Mouse (Mus musculus) left cerebral cortex, postnatal 25 days (tissue): ENCODE measurements around the gene Arhgef6. TPM values are rescaled to one million over a fixed set of nuclear protein-coding genes. Genes with fewer than 3 reads are reported as not detected.
A peak's percentile ranks its signal among the peaks of the same experiment; 100 is the strongest.

Experiments
- DNase-seq, 2 experiments: peaks; one replicate each; pipeline ENCODE4 v3.0.0; 2022; ENCODE audit warnings: low spot score in 2 of 2, mixed read lengths in 1 of 2
- intact Hi-C: fragments of 180-260 bp; cut with DNase I; formaldehyde crosslinking; loops from one replicate; pipeline ENCODE4 v1.15.1; 2025
- total RNA-seq, 2 experiments: library from RNA; stranded (reverse); gene quantifications; 2 replicates each; pipeline ENCODE4 v1.2.3; 2021

The Arhgef6 gene
- total RNA-seq, 2 experiments from 2014 or later: 8.1 to 13.0 TPM

GRCm38 (mm10) chrX:57306747-57307146 is 31.8 kb downstream of the Arhgef6 start:
- no peak for DNase-seq
- intact Hi-C loops: no loop called here

- peak in 1 of 2 experiments; percentile 4 for DNase-seq
- intact Hi-C loops: no loop called here
Measured at GRCm38 (mm10) chrX:57304784-57305287, 33.7 kb downstream of the Arhgef6 start.

- intact Hi-C loops: no loop called here
- no peak for DNase-seq
Measured at GRCm38 (mm10) chrX:57303188-57303878, 35.2 kb downstream of the Arhgef6 start.

GRCm38 (mm10) chrX:57298946-57299345 is 39.6 kb downstream of the Arhgef6 start:
- intact Hi-C loops: no loop called here
- no peak for DNase-seq

GRCm38 (mm10) chrX:57288458-57288857 is 50.1 kb downstream of the Arhgef6 start:
- DNase-seq: no peak
- intact Hi-C loops: no loop called here

GRCm38 (mm10) chrX:57286281-57286680 is 52.2 kb downstream of the Arhgef6 start:
- intact Hi-C loops: no loop called here
- no peak for DNase-seq

- intact Hi-C loops: no loop called here
- no peak for DNase-seq
Measured at GRCm38 (mm10) chrX:57282184-57282583, 56.3 kb downstream of the Arhgef6 start.

- intact Hi-C loops: no loop called here
Measured at GRCm38 (mm10) chrX:57277560-57278335, 60.8 kb downstream of the Arhgef6 start.

GRCm38 (mm10) chrX:57263515-57263914 is 75.0 kb downstream of the Arhgef6 start:
- intact Hi-C loops: no loop called here
- no peak for DNase-seq

More at GRCm38 (mm10) chrX:57277560-57278335, 60.8 kb downstream of the Arhgef6 start:
- no peak for DNase-seq

- DNase-seq: peak; percentile 8 to 37
- intact Hi-C loops: loop anchor here (1.0 kb wide), 1 partner anchor 41 kb away; no protein-coding TSS in a partner anchor
Measured at GRCm38 (mm10) chrX:57260744-57261143, 77.8 kb downstream of the Arhgef6 start.

- intact Hi-C loops: no loop called here
- no peak for DNase-seq
Measured at GRCm38 (mm10) chrX:57253329-57254055, 85.0 kb downstream of the Arhgef6 start.

GRCm38 (mm10) chrX:57238572-57238971 is 100.0 kb downstream of the Arhgef6 start:
- intact Hi-C loops: no loop called here
- DNase-seq: no peak

GRCm38 (mm10) chrX:57235982-57236381 is 102.5 kb downstream of the Arhgef6 start:
- intact Hi-C loops: no loop called here
- no peak for DNase-seq

GRCm38 (mm10) chrX:57233596-57233995 is 104.9 kb downstream of the Arhgef6 start:
- intact Hi-C loops: no loop called here
- peak; percentile 23 to 60 for DNase-seq

GRCm38 (mm10) chrX:57228178-57228577 is 110.4 kb downstream of the Arhgef6 start:
- DNase-seq: no peak
- intact Hi-C loops: no loop called here

GRCm38 (mm10) chrX:57223301-57223700 is 115.2 kb downstream of the Arhgef6 start:
- intact Hi-C loops: no loop called here
- DNase-seq: peak in 1 of 2 experiments; percentile 43

GRCm38 (mm10) chrX:57221881-57222280 is 116.6 kb downstream of the Arhgef6 start:
- intact Hi-C loops: no loop called here
- no peak for DNase-seq

- DNase-seq: no peak
- intact Hi-C loops: loop anchor here (1.0 kb wide), 1 partner anchor 41 kb away; no protein-coding TSS in a partner anchor
Measured at GRCm38 (mm10) chrX:57219563-57219962, 119.0 kb downstream of the Arhgef6 start.

- no peak for DNase-seq
- intact Hi-C loops: no loop called here
Measured at GRCm38 (mm10) chrX:57216271-57216670, 122.3 kb downstream of the Arhgef6 start.

GRCm38 (mm10) chrX:57215495-57215894 is 123.0 kb downstream of the Arhgef6 start:
- DNase-seq: no peak
- intact Hi-C loops: no loop called here
